21 mouse cellular contexts compared by ENCODE assay signal in the genomic region with DNA sequence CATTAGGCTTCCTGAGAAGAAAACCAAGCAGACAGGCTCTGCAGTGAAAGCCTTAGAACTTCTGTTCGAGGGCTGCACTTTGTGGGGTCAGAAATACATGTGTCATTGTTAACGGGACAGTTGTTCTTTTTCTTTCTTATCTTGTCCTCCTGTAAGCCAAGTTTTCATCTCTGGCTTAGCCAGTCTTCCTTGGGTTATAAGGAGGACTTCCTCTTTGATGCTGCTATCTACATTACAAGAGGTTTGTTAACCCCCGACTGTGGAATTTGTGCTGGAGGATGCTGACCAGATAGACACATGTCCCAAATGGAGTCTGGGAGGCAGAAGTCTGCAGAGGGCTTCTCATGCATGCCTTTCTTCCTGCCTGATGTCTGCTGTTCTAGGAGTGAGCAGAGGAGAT. TPM values are rescaled to one million over a fixed set of nuclear protein-coding genes. Genes with fewer than 3 reads are reported as not detected.
DNase-seq lines count a peak whose midpoint lies in the region; ATAC-seq and TF ChIP-seq lines count a peak whose summit lies in the region.
"Had no signal": no experiment of that assay in that cellular context is flagged by ENCODE, and none has a peak within 500 bp of the region (broad histone marks: within the 10 kb centered on the region; RNA-seq: fewer than 3 reads in every experiment).

No protein-coding gene starts in this region.

- no peak for ATAC-seq in liver, embryonic 12.5 days
- ATAC-seq in liver, postnatal 0 days = no peak
- ATAC-seq in common myeloid progenitor, adult 5-6 weeks (replicated peaks; ENCODE audit: low read depth, poor library complexity, severe bottlenecking) = peak; percentile 47
- no peak for ATAC-seq in forebrain, embryonic 15.5 days (replicated peaks)
- ATAC-seq: forebrain, embryonic 13.5 days; hindbrain, postnatal 0 days had no signal

- no peak overlapping the region for H3K9ac ChIP-seq in liver, embryonic 12.5 days
- H3K9ac ChIP-seq in liver, postnatal 0 days (replicated peaks) = no peak overlapping the region
- H3K9ac ChIP-seq in forebrain, embryonic 15.5 days (replicated peaks) = no peak overlapping the region
- H3K9ac ChIP-seq: forebrain, embryonic 13.5 days; hindbrain, embryonic 12.5 days had no signal

- TF ChIP-seq EP300 in liver, postnatal 0 days (IDR thresholded peaks at IDR 0.05; ENCODE audit: low read depth) = no peak

- WGBS in liver, embryonic 12.5 days (ENCODE audit: insufficient replicate concordance) = 6% methylated on average over 3 of the region's 3 CpGs
- WGBS in liver, postnatal 0 days (ENCODE audit: insufficient replicate concordance) = 21% methylated on average over 3 of the region's 3 CpGs
- WGBS in forebrain, embryonic 15.5 days = 96% methylated on average over 3 of the region's 3 CpGs

- H3K4me1 ChIP-seq in liver, embryonic 12.5 days = peaks cover 33% of the 10 kb centered on the region
- H3K4me1 ChIP-seq in liver, postnatal 0 days (ENCODE audit: insufficient read depth) = peaks cover 10% of the 10 kb centered on the region
- peaks cover 6% of the 10 kb centered on the region; the same call in 1 of the 2 replicates for H3K4me1 ChIP-seq in forebrain, embryonic 15.5 days

- no peak overlapping the region for H3K4me3 ChIP-seq in liver, embryonic 12.5 days
- no peak overlapping the region for H3K4me3 ChIP-seq in liver, postnatal 0 days (ENCODE audit: low read depth, low read length)
- H3K4me3 ChIP-seq in forebrain, embryonic 15.5 days = no peak overlapping the region
- H3K4me3 ChIP-seq: forebrain, embryonic 13.5 days; gastrocnemius, adult 2 months; heart, embryonic 10.5 days; hindbrain, embryonic 12.5 days had no signal

- no peak for TF ChIP-seq CTCF in liver, postnatal 0 days (IDR thresholded peaks at IDR 0.05; ENCODE audit: low read depth)

- no peaks in the 10 kb centered on the region; the same call in 1 of the 2 replicates for H3K27me3 ChIP-seq in liver, embryonic 12.5 days (replicated peaks)
- H3K27me3 ChIP-seq in liver, postnatal 0 days (ENCODE audit: insufficient read depth, low read length) = no peaks in the 10 kb centered on the region
- H3K27me3 ChIP-seq in forebrain, embryonic 15.5 days = no peaks in the 10 kb centered on the region
- H3K27me3 ChIP-seq: CH12.LX; forebrain, embryonic 13.5 days; hindbrain, embryonic 12.5 days had no signal

- H3K4me2 ChIP-seq in liver, embryonic 12.5 days = no peak overlapping the region
- H3K4me2 ChIP-seq in liver, postnatal 0 days (ENCODE audit: low read depth, low read length) = no peak overlapping the region
- H3K4me2 ChIP-seq in forebrain, embryonic 15.5 days (replicated peaks) = no peak overlapping the region
- H3K4me2 ChIP-seq: forebrain, embryonic 13.5 days; hindbrain, embryonic 12.5 days had no signal

- H3K36me3 ChIP-seq in liver, embryonic 12.5 days = no peaks in the 10 kb centered on the region
- no peaks in the 10 kb centered on the region for H3K36me3 ChIP-seq in liver, postnatal 0 days (replicated peaks; ENCODE audit: insufficient read depth, low read length)
- H3K36me3 ChIP-seq in forebrain, embryonic 15.5 days = no peaks in the 10 kb centered on the region
- H3K36me3 ChIP-seq: heart, embryonic 10.5 days; hindbrain, embryonic 12.5 days had no signal

- no peaks in the 10 kb centered on the region for H3K9me3 ChIP-seq in liver, embryonic 12.5 days (replicated peaks)
- no peaks in the 10 kb centered on the region for H3K9me3 ChIP-seq in liver, postnatal 0 days (ENCODE audit: low read length)
- H3K9me3 ChIP-seq in forebrain, embryonic 15.5 days = no peaks in the 10 kb centered on the region
- H3K9me3 ChIP-seq: forebrain, embryonic 13.5 days; heart, embryonic 10.5 days; hindbrain, embryonic 12.5 days had no signal

- DNase-seq in liver, postnatal 0 days = no peak
- peak; percentile 30 for DNase-seq in 416B (ENCODE audit: low read depth)
- DNase-seq in naive thymus-derived CD4-positive, alpha-beta T cell, adult 2 months (ENCODE audit: low read depth) = peak; percentile 41
- DNase-seq in right cerebral cortex, postnatal 36 days (ENCODE audit: low spot score in 2 of 2) = no peak
- DNase-seq: adrenal gland, postnatal 10 days; cerebellum, adult 11 months; cerebellum, adult 8-10 months; cerebellum, postnatal 14 days; gastrocnemius, adult 2 months; gastrocnemius, postnatal 25 days; heart, adult 11 months; heart, postnatal 10 days; heart, postnatal 4 days had no signal

- H3K27ac ChIP-seq in liver, embryonic 12.5 days = peak overlapping the region; percentile 2; the same call in 1 of the 2 replicates
- no peak overlapping the region for H3K27ac ChIP-seq in liver, postnatal 0 days (ENCODE audit: low read depth)
- H3K27ac ChIP-seq in forebrain, embryonic 15.5 days (replicated peaks) = no peak overlapping the region
- H3K27ac ChIP-seq: forebrain, embryonic 13.5 days; gastrocnemius, adult 2 months; heart, embryonic 10.5 days; hindbrain, embryonic 12.5 days; hindbrain, postnatal 0 days had no signal

RNA-seq across cellular contexts. Expression of a gene that starts 39.5 kb away (rescaled TPM):
- polyA plus RNA-seq in liver, embryonic 12.5 days (2016; fragmentation: Nextera tagmentation; extraction: Ambion mirVana) = 14.6 and 17.3 TPM in 2 replicates
- polyA plus RNA-seq in liver, postnatal 0 days (2015; fragmentation: Nextera tagmentation; extraction: Ambion mirVana) = 7.7 and 8.6 TPM in 2 replicates
- 20.1 and 20.6 TPM in 2 replicates for total RNA-seq in common myeloid progenitor, adult 5-6 weeks (2017)
- polyA plus RNA-seq in forebrain, embryonic 15.5 days (2015; fragmentation: Nextera tagmentation; extraction: Ambion mirVana) = 16.3 and 17.5 TPM in 2 replicates

RNA-seq across cellular contexts. Expression of a gene that starts 52.7 kb away (rescaled TPM):
- polyA plus RNA-seq in liver, embryonic 12.5 days (2016; fragmentation: Nextera tagmentation; extraction: Ambion mirVana) = 9.2 and 9.5 TPM in 2 replicates
- 7.8 and 9.2 TPM in 2 replicates for polyA plus RNA-seq in liver, postnatal 0 days (2015; fragmentation: Nextera tagmentation; extraction: Ambion mirVana)
- total RNA-seq in common myeloid progenitor, adult 5-6 weeks (2017) = 17.1 and 22.4 TPM in 2 replicates
- 13.8 and 15.7 TPM in 2 replicates for polyA plus RNA-seq in forebrain, embryonic 15.5 days (2015; fragmentation: Nextera tagmentation; extraction: Ambion mirVana)

Comparison
In these comparisons a context has a peak if more than half of its experiments do, and no peak if none do; other contexts are left out.
1. DNase-seq: peak in 416B (single experiment) and naive thymus-derived CD4-positive, alpha-beta T cell, adult 2 months (single experiment); none in liver, postnatal 0 days (single experiment) and right cerebral cortex, postnatal 36 days (0 of 2).